Mouse (Mus musculus) erythroblast, embryonic 14.5 days (primary cell): Measurements from ENCODE around the gene Dnase2a.

Experiments used
- GATA1 ChIP-seq: IDR thresholded peaks from 2 replicates; pipeline ENCODE4 v1.6.1; 2012; ENCODE audit warnings: low read length, inconsistent platforms, mixed read lengths
- TAL1 ChIP-seq: IDR thresholded peaks from 3 replicates; pipeline ENCODE4 v1.6.1; 2012; ENCODE audit warnings: low read length, inconsistent platforms, mixed read lengths

DNA sequence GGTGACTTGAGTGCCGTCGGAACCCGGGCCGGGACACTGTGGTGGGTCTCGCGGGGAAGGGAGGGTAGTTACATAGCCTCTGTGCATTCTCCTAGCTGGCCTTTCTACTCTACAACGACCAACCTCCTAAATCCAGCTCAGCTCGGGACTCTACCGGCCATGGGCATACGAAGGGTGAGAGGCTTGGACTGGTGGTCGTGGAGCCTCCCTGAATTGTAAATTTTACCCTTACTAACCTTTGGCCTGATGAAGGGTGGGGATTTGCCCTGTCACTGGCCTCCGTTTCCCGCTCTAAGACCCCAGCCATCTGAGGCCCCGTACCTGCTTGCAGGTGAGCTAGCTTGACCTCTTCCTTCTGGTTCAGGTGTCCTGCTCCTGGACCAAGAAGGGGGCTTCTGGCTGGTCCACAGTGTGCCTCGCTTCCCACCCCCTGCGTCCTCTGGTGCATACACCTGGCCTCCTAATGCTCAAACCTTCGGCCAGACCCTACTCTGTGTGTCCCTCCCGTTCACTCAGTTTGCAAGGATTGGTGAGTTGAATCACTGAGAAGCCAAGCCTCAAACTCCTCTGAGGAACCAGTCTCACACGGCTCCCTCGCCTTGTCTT is 905 bp downstream of the Dnase2a start:
- TF ChIP-seq GATA1 = no peak
- TF ChIP-seq TAL1 = no peak
